Mouse (Mus musculus) forebrain, embryonic 13.5 days (tissue): Measurements from ENCODE around the gene Gfy. TPM values are rescaled to one million over a fixed set of nuclear protein-coding genes. Genes with fewer than 3 reads are reported as not detected.

ENCODE experiments used
- ATAC-seq: fragments of 200-750 bp; cut with Nextera tagmentation; 2 replicates; pipeline ENCODE4 v1.8.0; 2017
- H3K27ac ChIP-seq: fragments of 300-500 bp; sonication (generic); 2 replicates; pipeline ENCODE4 v1.5.1; 2015; ENCODE audit warnings: inconsistent platforms, mild to moderate bottlenecking, moderate library complexity
- H3K27me3 ChIP-seq: fragments of 300-500 bp; sonication (generic); 2 replicates; pipeline ENCODE4 v1.6.1; 2015; ENCODE audit warnings: mild to moderate bottlenecking, inconsistent platforms
- H3K36me3 ChIP-seq: fragments of 300-500 bp; sonication (generic); 2 replicates; pipeline ENCODE4 v1.6.1; 2015; ENCODE audit warnings: mild to moderate bottlenecking, inconsistent platforms; ENCODE audit not compliant: poor library complexity, severe bottlenecking
- H3K4me1 ChIP-seq: fragments of 300-500 bp; sonication (generic); 2 replicates; pipeline ENCODE4 v1.6.1; 2015; ENCODE audit warnings: inconsistent platforms
- H3K4me2 ChIP-seq: fragments of 300-500 bp; sonication (generic); 2 replicates; pipeline ENCODE4 v1.6.1; 2015; ENCODE audit warnings: inconsistent platforms, mild to moderate bottlenecking, moderate library complexity
- H3K4me3 ChIP-seq: fragments of 300-500 bp; sonication (generic); 2 replicates; pipeline ENCODE4 v1.5.1; 2015; ENCODE audit warnings: mild to moderate bottlenecking, inconsistent platforms
- H3K9ac ChIP-seq: fragments of 300-500 bp; sonication (generic); 2 replicates; pipeline ENCODE4 v1.6.1; 2015; ENCODE audit warnings: mild to moderate bottlenecking, inconsistent platforms
- H3K9me3 ChIP-seq: fragments of 300-500 bp; sonication (generic); replicated peaks from 2 replicates; pipeline ENCODE4 v1.6.1; 2016; ENCODE audit warnings: inconsistent platforms
- WGBS: fragments of 180-500 bp; shearing (Covaris S2); methylation state at CpG from one replicate; pipeline ENCODE4 v1.1.7; 2015; 5-methylcytosine and 5-hydroxymethylcytosine counted together
- polyA plus RNA-seq: library from polyadenylated mRNA; unstranded; fragments of >200 nt; fragmentation: Nextera tagmentation; extraction: Ambion mirVana; gene quantifications from 2 replicates; pipeline ENCODE4 v1.2.1, GENCODE M21; 2015

Gene Gfy
- polyA plus RNA-seq, 1 experiment from 2014 or later, result not detected

DNA sequence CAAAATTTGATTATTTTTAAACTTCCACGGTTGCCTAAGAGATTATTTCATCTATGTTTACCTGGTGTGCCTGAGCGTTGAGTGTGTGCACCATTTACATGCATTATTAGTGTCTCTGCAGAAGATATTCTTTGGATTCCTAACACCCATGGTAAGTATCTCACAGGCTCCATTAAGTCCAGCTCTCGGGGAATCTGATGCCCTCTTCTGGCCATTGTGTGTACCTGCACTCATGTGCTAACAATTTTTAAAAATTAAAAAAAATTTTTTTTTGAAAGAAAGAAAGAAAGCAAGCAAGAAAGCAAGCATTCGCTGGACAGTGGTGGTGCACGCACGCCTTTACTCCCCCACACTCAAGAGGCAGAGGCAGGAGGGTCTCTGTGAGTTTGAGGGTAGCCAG lies 28.9 kb upstream of the Gfy start:
- Histone ChIP-seq H3K4me2 (no peak overlapping the region), H3K27me3 (peaks cover 41% of the 10 kb centered on the region), H3K4me1 (0 out of 2 replicates have a peak, but pooled peaks cover 9% of the 10 kb centered on the region), H3K4me3 (no peak overlapping the region), H3K27ac (no peak overlapping the region), H3K9me3 (no peaks in the 10 kb centered on the region), H3K36me3 (no peaks in the 10 kb centered on the region), H3K9ac (no peak overlapping the region)
- no peak for ATAC-seq
- 86% methylated on average over 6 of the region's 6 CpGs for WGBS

DNA sequence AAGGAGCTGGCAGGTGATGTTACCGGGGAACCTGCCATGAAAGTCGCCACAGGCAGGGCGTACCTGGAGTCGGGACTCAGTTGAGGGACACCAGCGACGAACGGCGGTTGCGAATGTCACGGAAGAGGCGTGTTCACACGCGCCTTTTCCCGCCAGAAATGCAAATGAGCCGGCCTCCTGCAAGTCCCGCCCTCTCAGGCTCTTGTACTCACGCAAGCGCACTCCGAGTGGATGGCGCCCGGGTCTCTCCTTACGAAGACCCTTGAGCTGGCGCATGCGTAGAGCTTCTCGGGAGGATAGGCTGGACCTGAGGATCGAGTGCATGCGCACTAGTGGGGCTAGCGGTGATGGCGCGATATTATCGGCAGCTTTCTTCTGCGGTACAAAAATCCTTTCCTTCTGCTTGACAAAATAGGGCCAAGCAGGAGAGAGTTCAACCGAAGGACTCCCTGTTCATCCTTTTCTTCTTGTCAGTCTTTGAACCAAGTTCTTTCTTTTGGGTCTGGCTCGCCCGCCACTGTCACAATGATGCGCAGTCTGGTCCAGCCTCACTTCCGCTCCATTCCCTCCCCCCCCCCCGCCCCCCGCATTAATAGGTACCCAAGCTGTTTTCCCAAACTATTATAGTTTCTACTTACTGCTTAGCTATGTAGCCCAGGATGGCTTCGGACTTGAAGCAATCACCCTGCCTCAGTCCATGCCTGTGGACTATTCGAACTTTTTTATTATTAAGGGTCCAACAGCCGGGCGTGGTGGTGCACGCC lies 25.2 kb upstream of the Gfy start, which contains the start of gene Ccdc155:
TSS of gene Ccdc155 (minus strand) at position 513 of the 764 bp plus-strand sequence.
- no peaks in the 10 kb centered on the region for H3K36me3 ChIP-seq
- H3K4me3 ChIP-seq, result peak within 1 kb of the TSS; percentile 45
- peak within 1 kb of the TSS; percentile 61 for H3K9ac ChIP-seq
- 9% methylated on average over 44 of the region's 44 CpGs for WGBS
- 0 out of 2 replicates have a peak, but pooled peaks cover 4% of the 10 kb centered on the region for H3K4me1 ChIP-seq
- peaks cover 18% of the 10 kb centered on the region for H3K27me3 ChIP-seq
- H3K27ac ChIP-seq, result 0 out of 2 replicates have a peak within 1 kb of the TSS, but pooled peaks have one; percentile 52
- peak; percentile 98 for ATAC-seq
- no peaks in the 10 kb centered on the region for H3K9me3 ChIP-seq
- peak within 1 kb of the TSS; percentile 60 for H3K4me2 ChIP-seq

- H3K27me3 ChIP-seq, result peaks cover 22% of the 10 kb centered on the region
- 0 out of 2 replicates have a peak, but pooled peaks cover 10% of the 10 kb centered on the region for H3K4me1 ChIP-seq
- H3K4me2 ChIP-seq, result no peak overlapping the region
- no peak overlapping the region for H3K27ac ChIP-seq
- no peak for ATAC-seq
- WGBS, result 58% methylated on average over 10 of the region's 10 CpGs
- no peak overlapping the region for H3K4me3 ChIP-seq
- H3K9ac ChIP-seq, result no peak overlapping the region
- no peaks in the 10 kb centered on the region for H3K36me3 ChIP-seq
- H3K9me3 ChIP-seq, result no peaks in the 10 kb centered on the region
Measured at GRCm38 (mm10) chr7:45202654-45203053, 23.3 kb upstream of the Gfy start.

DNA sequence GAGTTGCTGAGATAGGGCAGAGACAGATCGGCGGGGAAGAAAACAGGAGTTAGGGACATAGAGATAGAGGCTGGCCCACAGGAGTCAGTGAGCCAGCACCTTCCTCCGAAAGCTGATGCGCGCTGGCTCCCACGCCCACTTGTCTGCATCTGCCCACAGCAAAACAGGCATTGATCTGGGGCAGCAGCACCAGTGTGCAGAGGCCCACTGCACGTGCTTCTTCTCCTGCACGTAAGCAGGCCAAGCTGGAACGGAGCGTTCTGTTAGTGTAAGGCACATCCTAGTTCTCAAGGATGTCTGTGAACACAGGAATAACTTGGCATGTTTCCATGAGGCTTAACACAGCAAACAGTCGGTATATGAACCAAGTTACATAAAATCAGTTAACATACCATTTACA lies 19.6 kb upstream of the Gfy start:
- Histone ChIP-seq H3K9ac (no peak overlapping the region), H3K4me1 (0 out of 2 replicates have a peak, but pooled peaks cover 7% of the 10 kb centered on the region), H3K36me3 (no peaks in the 10 kb centered on the region), H3K9me3 (no peaks in the 10 kb centered on the region), H3K27ac (no peak overlapping the region), H3K27me3 (peaks cover 28% of the 10 kb centered on the region), H3K4me2 (no peak overlapping the region), H3K4me3 (no peak overlapping the region)
- WGBS, result 82% methylated on average over 11 of the region's 11 CpGs
- no peak for ATAC-seq

DNA sequence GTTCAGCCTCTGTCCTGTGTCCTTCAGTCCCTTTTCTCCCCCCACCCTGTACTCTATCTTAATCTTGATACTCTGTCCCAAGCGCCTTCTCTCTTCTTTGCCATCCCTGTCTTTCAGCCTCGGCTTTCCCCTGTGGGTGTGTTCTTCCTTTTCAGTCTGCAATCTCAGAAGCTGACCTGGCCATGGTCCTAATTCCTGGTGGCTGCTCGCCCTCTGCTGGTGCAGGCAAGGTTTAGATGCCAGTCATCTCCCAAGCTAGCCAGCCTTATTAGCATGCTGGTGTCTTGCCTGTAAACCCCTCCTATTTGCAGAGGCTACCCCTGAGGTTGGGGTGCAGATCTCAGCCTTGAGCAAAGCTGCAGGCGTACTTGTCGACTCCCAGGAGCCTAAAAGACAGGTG lies 19.1 kb upstream of the Gfy start:
- Histone ChIP-seq H3K4me1 (0 out of 2 replicates have a peak, but pooled peaks cover 7% of the 10 kb centered on the region), H3K9ac (0 out of 2 replicates have a peak overlapping the region, but pooled peaks have one; percentile 9), H3K9me3 (no peaks in the 10 kb centered on the region), H3K36me3 (no peaks in the 10 kb centered on the region), H3K27ac (no peak overlapping the region), H3K27me3 (peaks cover 26% of the 10 kb centered on the region), H3K4me2 (no peak overlapping the region), H3K4me3 (no peak overlapping the region)
- WGBS, result 15% methylated on average over 5 of the region's 5 CpGs
- peak; percentile 60; the same call in 1 of the 2 replicates for ATAC-seq

DNA sequence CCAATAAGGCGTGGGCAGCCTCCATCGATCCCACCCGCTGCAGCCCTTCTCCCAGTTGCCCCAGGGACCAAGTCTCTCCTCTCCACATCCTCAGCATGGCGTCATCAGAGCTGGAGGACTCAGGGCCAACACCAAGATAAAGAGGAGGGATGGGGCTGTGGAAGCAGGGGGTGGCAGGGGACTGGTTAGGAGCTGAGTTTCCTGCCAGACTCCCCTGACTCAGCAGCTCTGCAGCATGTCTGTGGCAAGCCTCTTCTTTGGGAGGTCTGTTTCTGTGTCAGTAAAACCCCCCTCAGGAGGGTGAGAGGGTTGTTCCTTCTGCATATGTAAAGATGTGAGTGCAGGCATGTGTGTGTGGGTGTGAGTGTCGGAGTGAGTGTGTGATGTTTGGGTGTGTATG lies 17.6 kb upstream of the Gfy start:
- H3K4me2 ChIP-seq, result no peak overlapping the region
- H3K4me1 ChIP-seq, result 0 out of 2 replicates have a peak, but pooled peaks cover 7% of the 10 kb centered on the region
- H3K36me3 ChIP-seq, result no peaks in the 10 kb centered on the region
- H3K9ac ChIP-seq, result no peak overlapping the region
- H3K9me3 ChIP-seq, result no peaks in the 10 kb centered on the region
- H3K27ac ChIP-seq, result no peak overlapping the region
- no peak overlapping the region for H3K4me3 ChIP-seq
- H3K27me3 ChIP-seq, result peaks cover 19% of the 10 kb centered on the region
- ATAC-seq, result no peak
- WGBS, result 69% methylated on average over 5 of the region's 5 CpGs

DNA sequence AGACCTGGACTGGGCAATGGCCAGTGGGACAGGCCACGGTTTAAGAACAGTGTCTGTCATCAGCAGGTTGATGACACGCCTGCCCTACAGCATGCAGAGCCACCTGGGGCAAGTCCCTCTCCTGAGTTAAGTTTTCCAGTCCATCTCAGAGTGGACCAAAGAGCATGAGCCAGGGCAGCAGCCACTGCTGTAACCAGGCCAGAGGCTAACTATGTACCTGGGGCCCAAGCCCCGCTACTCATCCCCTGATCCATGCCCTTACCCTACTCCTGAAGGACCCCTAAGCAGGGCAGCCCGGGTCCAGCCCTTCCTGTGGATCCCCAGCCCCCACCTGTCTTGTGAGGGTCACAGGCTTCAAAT lies 16.8 kb upstream of the Gfy start:
- 0 out of 2 replicates have a peak, but pooled peaks cover 10% of the 10 kb centered on the region for H3K4me1 ChIP-seq
- no peak overlapping the region for H3K4me2 ChIP-seq
- H3K4me3 ChIP-seq, result no peak overlapping the region
- no peaks in the 10 kb centered on the region for H3K36me3 ChIP-seq
- no peaks in the 10 kb centered on the region for H3K9me3 ChIP-seq
- H3K27me3 ChIP-seq, result peaks cover 21% of the 10 kb centered on the region
- H3K9ac ChIP-seq, result no peak overlapping the region
- 67% methylated on average over 4 of the region's 4 CpGs for WGBS
- ATAC-seq, result no peak
- no peak overlapping the region for H3K27ac ChIP-seq

- WGBS, result 63% methylated on average over 13 of the region's 13 CpGs
- Histone ChIP-seq H3K27ac (no peak overlapping the region), H3K36me3 (no peaks in the 10 kb centered on the region), H3K4me1 (0 out of 2 replicates have a peak, but pooled peaks cover 10% of the 10 kb centered on the region), H3K9me3 (no peaks in the 10 kb centered on the region), H3K4me2 (no peak overlapping the region), H3K9ac (peak overlapping the region; percentile 30; the same call in 1 of the 2 replicates), H3K4me3 (no peak overlapping the region), H3K27me3 (peaks cover 21% of the 10 kb centered on the region)
- no peak for ATAC-seq
Measured at GRCm38 (mm10) chr7:45195341-45196175, 16.2 kb upstream of the Gfy start.

DNA sequence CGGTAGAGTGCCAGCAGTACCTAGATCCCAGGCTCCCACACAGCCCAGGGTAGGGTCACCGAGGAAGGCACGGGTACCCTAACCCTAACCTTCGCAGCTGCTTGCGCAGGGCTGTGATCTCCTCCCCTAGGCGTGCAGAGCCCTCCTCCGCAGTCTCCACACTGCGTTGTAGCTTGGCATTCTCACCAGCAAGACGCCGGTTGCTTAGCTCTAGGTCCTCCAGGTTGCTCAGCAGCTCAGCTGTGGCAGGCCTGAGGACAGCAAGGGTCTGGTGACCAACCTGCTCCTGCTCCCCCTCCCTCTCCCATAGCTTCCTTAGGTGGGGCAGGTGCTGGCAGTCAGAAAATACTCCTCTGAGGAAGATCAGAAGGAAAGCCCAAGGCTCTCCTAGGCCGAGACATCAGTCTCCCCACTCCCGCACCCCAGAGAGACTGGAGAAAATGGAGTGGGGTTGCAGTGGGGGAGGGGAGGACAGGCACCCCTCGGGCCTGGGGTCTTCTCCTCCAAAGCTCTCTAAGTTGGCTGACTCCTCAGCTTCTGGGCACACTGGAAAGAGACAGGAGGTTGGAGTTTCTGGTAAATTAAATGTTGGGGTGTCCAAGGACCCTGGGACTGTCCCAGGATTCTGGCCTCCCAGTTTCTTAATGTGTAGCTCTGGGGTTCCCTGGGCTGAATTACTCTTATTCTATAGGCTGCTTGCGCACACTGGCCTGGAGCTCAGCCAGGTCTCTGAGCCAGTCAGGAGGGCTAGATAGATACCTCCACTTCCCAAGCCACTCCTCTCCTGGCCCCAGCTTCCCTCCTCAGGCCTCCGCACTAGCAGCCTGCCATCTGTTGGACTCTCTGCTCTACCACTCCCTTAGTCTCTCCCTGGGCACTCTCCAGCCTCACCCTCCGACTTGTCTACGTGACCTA lies 14.8 kb upstream of the Gfy start:
- whole genome bisulfite sequencing, result 75% methylated on average over 17 of the region's 17 CpGs
- Histone ChIP-seq H3K27ac (no peak overlapping the region), H3K9me3 (no peaks in the 10 kb centered on the region), H3K9ac (no peak overlapping the region), H3K27me3 (peaks cover 25% of the 10 kb centered on the region), H3K4me3 (no peak overlapping the region), H3K4me1 (0 out of 2 replicates have a peak, but pooled peaks cover 10% of the 10 kb centered on the region), H3K4me2 (no peak overlapping the region), H3K36me3 (no peaks in the 10 kb centered on the region)
- ATAC-seq, result no peak

DNA sequence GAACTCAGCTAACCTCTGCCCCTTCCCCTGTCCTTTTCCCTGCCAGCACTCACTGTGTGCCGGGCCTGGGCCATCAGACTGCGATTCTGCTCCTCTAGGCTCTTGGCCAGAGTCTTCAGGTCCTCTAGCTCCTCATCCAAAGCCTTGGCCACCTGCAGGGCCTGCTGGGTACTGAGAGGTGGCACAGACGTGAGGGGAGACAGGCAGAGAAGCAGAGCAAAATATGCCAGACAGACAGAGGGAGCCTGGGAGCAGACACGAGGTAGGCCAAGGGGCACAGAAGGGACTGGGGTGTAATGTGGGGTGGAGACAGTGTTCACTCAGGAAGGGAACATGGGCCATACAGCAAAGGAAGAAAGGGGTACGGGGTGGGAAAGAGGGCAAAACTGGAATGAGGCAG lies 14.0 kb upstream of the Gfy start:
- Histone ChIP-seq H3K4me2 (no peak overlapping the region), H3K4me3 (no peak overlapping the region), H3K27ac (no peak overlapping the region), H3K9me3 (no peaks in the 10 kb centered on the region), H3K27me3 (peaks cover 26% of the 10 kb centered on the region), H3K9ac (no peak overlapping the region), H3K36me3 (no peaks in the 10 kb centered on the region), H3K4me1 (0 out of 2 replicates have a peak, but pooled peaks cover 7% of the 10 kb centered on the region)
- no peak for ATAC-seq
- 58% methylated on average over 5 of the region's 5 CpGs for WGBS

DNA sequence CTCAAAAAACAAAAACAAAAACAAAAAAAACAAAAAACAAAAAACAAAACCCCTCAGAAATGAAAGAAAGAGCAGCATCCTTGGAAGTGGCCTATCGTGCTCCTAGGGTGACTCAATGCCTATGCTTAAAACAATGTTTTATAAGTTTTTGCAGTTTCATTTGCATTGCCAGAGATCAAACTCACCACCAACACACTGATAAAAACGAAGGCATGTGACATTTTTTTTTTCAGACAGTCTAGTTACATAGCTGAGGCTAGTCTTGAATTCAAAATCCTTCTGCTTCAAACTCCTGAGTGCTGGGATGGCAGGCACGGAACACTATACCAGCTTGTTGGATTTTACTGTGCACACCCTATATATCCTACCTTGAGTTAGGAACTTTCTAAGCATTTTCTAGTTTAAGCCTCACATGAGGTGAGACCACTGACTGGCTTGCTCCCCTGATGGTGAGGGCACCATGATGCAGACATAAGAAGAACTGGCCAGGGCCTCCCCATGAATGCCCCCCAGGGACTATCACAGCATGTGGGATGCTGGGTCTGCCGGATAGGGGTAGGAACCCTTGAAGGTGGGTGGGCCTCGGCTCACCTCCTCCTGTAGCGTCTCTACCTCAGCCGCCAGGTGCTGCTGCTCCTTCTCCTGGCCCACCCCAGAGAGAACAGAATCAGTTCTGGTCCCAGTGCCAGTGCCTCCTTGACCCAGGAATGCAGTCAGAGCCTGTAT lies 13.4 kb upstream of the Gfy start:
- H3K36me3 ChIP-seq, result no peaks in the 10 kb centered on the region
- 0 out of 2 replicates have a peak, but pooled peaks cover 4% of the 10 kb centered on the region for H3K4me1 ChIP-seq
- peaks cover 33% of the 10 kb centered on the region for H3K27me3 ChIP-seq
- no peak overlapping the region for H3K27ac ChIP-seq
- no peak overlapping the region for H3K9ac ChIP-seq
- H3K4me2 ChIP-seq, result no peak overlapping the region
- ATAC-seq, result no peak
- H3K4me3 ChIP-seq, result no peak overlapping the region
- WGBS, result 80% methylated on average over 7 of the region's 7 CpGs
- H3K9me3 ChIP-seq, result no peaks in the 10 kb centered on the region
